Mouse (Mus musculus) heart, adult 2 months (tissue): ENCODE results near the gene Tacc2.

ENCODE experiments used
- CTCF ChIP-seq: fragments of 200-600 bp; IDR thresholded peaks from 2 replicates; pipeline ENCODE4 v1.8.1; 2022; ENCODE audit warnings: antibody characterized with exemption, mild to moderate bottlenecking, moderate library complexity
- EP300 ChIP-seq: fragments of 200-500 bp; IDR thresholded peaks from 2 replicates; pipeline ENCODE4 v1.6.1; 2011; ENCODE audit warnings: low read depth, low read length, control low read depth; ENCODE audit not compliant: insufficient read depth

GRCm38 (mm10) chr7:130671301-130671700, 94.1 kb downstream of the Tacc2 start:
- TF ChIP-seq CTCF = no peak
- TF ChIP-seq EP300 = peak; percentile 88
